Mouse (Mus musculus) ES-E14 (cell line): ENCODE measurements at regions not wholly inside any gene's neighbourhood (a gene's known extent, or its start where the extent isn't known, plus 50 kb on each side); places are given as distances from the start of the nearest gene placed in this dataset.

ENCODE experiments used
- CHD2 ChIP-seq: IDR thresholded peaks from 2 replicates; pipeline ENCODE4 v1.6.1; 2014; ENCODE audit warnings: mild to moderate bottlenecking, low read depth, low read length, inconsistent platforms
- MAFK ChIP-seq: IDR thresholded peaks from 2 replicates; pipeline ENCODE4 v1.6.1; 2014; ENCODE audit warnings: mild to moderate bottlenecking, low read depth, low read length, inconsistent platforms; ENCODE audit not compliant: insufficient read depth
- ZC3H11A ChIP-seq: IDR thresholded peaks from 2 replicates; pipeline ENCODE4 v1.6.1; 2012; ENCODE audit warnings: low read depth, mild to moderate bottlenecking, inconsistent platforms, low read length, borderline replicate concordance

- TF ChIP-seq CHD2 (no peak), ZC3H11A (no peak), MAFK (no peak)
Measured at GRCm38 (mm10) chr7:111301791-111302488, 219.1 kb upstream of the Eif4g2 start.
